Mouse (Mus musculus): ENCODE measurements around the gene Brcc3.

Brcc3 gene

DNA sequence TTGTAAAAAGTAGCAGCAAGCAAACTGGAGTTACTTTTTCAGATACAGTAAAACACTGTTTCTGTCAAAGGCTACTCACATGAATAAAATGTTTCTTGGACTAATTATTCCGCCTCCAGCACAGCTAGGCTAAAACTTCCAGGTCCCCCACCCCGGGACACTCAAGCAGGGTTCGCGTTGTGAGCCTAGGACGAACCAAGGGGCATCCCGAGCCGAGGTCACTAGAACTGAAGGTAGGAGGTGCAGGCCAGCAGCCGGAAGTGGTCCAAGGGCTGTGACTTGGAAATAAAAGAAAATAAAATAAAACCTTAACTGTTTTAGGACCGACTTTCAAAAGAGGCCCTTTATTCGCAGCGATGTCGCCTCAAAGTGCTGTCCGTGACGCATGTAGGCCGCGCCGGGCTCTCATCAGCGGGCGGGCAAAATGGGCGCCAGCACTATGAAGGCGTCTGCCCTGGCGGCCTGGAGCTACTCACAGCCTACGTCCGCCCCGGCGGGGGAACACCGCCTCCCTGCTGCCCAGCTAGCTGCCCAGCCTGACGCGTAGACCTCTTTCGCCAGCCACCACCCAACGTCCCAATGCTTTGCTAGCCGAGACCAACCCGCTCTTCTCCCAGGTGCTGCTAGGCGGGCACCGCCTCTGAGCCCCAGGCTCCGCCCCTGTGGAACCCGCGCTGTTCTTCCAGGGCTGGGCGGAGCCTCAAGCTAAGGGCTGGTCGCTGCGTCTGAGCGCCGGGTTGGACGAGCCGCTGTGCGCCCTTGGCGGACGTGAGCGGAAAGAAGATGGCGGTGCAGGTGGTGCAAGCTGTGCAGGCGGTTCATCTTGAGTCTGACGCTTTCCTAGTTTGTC, at the start of gene Brcc3, which contains the start of the genes Cmc4 and Mtcp1:
Brcc3 (plus strand) TSS at position 693 of the 850 bp plus-strand sequence.
Cmc4 (minus strand) TSS at position 649 of the 850 bp plus-strand sequence.
Mtcp1 (minus strand) TSS at position 653 of the 850 bp plus-strand sequence.
- DNase-seq = peak; percentile 99

DNA sequence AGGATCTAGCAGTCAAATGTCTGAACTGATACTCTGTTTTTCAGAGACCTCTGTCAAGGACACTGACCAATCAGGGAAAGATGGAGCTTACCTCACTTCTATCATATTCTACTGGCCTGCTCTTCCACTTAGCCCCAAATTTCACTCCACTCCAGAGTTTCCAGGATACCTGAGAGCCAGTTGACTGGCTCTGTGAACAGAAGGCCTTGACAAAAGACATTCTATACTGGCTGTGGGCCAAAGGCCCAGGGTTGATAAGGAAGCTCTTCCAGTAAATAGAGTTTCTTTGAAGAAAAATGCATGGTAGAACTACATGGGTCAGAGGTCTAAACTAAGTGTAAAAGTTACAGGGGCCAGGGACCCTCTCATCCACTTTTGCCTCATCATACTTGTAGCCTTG, 46.2 kb upstream of the Brcc3 start:
- DNase-seq = peak; percentile 79

DNA sequence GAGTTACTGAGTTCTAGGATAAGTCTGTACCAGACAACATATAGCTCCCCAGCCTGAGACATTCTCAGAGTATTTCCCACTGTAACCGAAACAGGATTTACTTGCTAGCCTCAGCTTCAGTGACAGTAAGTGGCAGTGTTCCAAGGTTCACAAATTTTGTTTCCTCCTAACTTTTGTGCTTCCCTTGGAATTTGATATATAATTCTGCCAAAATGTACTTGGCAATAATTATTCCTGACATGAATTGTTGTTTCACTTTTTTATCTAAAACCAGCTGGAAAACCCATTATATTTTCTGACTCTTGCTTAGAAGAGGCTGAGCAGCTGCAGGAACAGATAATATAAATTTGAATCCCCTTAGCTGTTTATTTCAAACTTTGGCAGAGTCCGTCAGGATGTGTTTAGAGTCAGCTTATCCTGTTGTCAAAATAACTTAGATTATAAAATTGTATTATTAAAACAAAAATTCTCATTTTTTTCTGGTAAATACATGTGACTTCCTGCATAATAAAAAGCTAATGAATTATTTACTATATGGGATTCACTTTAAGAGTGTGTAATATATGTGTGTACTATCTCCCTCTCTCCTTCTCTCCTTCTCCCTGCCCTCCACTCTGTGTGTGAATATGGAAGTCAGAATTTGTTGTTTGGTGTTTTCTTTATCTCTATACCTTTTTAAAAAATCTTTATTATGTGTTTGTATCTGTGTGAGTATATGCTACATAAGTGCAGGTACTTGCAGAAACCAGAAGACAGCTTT, 43.6 kb upstream of the Brcc3 start:
- no peak for DNase-seq

DNA sequence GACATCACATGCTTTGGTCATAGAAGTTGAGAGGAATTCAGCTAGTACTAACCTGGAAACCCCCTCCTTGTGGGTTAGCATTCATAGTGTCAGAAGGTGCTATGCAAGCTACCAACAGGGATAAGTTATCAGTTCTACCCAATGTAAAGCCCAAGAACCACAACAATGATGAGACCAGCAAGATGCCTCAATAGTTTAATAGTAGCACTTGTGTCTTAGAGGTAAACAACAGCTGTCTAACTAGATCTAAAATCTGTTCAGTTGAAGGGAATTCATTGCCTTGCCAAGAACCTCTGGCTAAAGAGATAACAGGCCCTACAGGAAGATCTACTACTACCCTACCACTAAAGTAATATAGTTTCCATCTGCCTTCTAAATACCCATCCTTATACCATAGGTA, 39.6 kb upstream of the Brcc3 start:
- DNase-seq = no peak

GRCm38 (mm10) chrX:75381176-75381575, 35.3 kb upstream of the Brcc3 start:
- no peak for DNase-seq

GRCm38 (mm10) chrX:75381699-75382098, 34.7 kb upstream of the Brcc3 start:
- no peak for DNase-seq

GRCm38 (mm10) chrX:75382195-75382771, 34.1 kb upstream of the Brcc3 start, which contains the start of the genes Fundc2 and F8:
Gene Fundc2 (plus strand): TSS chrX:75382399.
Gene F8 (minus strand): TSS chrX:75382615.
- DNase-seq = peak; percentile 99

GRCm38 (mm10) chrX:75399471-75399870, 17.0 kb upstream of the Brcc3 start:
- no peak for DNase-seq

DNA sequence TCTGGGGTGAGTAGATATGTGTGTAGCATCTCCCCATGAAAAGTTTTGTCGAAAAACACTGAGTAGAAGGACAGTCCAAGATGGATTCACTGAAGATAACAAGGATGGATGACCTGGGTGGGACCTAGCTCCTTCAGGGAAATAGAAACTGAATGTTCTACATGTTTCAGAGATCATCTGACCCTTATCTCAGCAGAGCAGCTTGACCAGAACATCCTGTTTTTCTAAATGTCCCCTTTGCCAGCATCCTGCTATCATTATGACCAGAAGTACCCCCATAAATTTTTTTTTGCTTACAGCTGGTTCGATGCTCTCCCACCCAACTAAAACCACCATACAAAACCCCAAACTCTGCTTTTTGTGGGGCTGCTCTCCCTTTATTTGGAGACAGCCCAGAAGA, 13.8 kb upstream of the Brcc3 start:
- DNase-seq = peak; percentile 93

DNA sequence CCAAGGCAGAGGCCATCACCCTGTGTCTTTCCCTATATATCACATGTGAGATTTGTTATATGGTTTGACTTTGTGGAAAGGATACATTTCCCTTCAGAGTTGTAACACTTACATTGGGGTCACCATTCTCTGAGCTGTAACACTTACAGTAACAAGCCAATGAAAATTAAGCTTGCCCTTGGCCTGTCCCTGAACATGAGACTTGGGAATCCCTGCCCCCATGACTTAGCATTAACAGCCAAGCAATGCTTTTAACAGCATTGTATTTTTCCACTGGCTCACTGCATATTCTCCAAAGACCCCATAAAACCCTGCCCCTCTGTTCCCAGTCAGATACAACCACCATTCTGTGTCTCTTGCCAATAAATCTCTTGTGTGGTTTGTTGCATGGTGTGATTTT, 13.1 kb upstream of the Brcc3 start:
- DNase-seq = no peak

GRCm38 (mm10) chrX:75409711-75410110, 6.7 kb upstream of the Brcc3 start:
- DNase-seq = no peak

- no peak for DNase-seq
Measured at GRCm38 (mm10) chrX:75454597-75454996, 38.2 kb downstream of the Brcc3 start.

DNA sequence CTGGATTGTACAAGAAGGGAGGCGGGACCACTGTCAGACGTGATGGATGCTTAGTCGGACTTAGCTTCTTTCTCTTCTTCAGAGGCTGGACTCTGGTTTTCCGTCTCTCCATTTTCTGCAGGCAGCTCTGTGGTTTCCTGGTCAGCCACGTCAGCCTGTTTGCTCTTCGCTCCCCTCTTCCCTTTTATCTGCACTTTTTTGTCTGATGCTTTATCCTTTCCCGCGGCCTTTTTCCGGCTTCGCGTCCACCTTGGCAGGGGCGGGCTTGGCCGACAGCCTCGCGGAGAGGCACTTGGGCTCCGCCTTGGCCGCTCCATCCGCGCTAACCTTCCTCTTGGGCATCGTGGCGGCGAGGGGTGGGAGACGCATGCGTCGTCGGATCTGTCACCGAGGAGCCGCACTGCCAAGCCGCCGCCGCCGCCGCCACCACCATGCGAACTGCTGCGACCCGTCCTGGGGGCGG, 58.8 kb downstream of the Brcc3 start:
- DNase-seq = peak; percentile 91

GRCm38 (mm10) chrX:75489886-75490285, 73.5 kb downstream of the Brcc3 start:
- DNase-seq = no peak

Measured in heart, adult 11 months (tissue).